Mouse (Mus musculus): ENCODE measurements around the gene Gm8271. TPM values are rescaled to one million over a fixed set of nuclear protein-coding genes. Genes with fewer than 3 reads are reported as not detected.

The Gm8271 gene
- total RNA-seq (2023; ENCODE audit: inconsistent age), result not detected in 4 replicates

DNA sequence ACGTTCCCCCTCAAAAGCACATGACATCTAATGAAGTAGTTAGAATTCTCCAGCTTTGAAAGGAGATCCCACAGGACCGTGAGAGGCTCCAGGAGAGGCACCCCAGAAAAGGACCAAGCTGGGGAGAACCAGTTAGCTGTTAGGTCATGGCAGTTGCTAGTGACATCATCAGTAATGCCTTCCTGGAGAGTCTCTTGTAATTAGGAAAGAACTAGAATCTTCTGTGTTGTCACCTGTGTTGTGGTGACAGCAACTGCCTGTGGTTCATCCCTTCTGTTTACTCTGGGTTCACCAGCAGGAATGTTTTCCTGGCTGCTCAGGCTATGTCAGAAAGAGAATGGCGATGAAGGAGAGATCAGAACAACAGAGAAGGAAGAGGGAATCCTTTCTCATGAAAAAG is at the start of gene Gm8271:
Gene Gm8271, plus strand, starts transcription at position 301 of the 400 bp plus-strand sequence.

GRCm38 (mm10) chr14:5164235-5164634 is 21.4 kb upstream of the Gm8271 start, which contains the start of gene Gm3317:
TSS of gene Gm3317 (plus strand) at chr14:5164535.

Other genes starting within 250 kb of the Gm8271 start
- gene Gm8297, start 201.9 kb upstream of the Gm8271 start, total RNA-seq (2023; ENCODE audit: inconsistent age), result not detected in 4 replicates
- not detected in 4 replicates for gene Gm3298, start 169.9 kb upstream of the Gm8271 start, total RNA-seq (2023; ENCODE audit: inconsistent age)
- not detected in 4 replicates for gene 4930555G01Rik, start 135.2 kb upstream of the Gm8271 start, total RNA-seq (2023; ENCODE audit: inconsistent age)
- gene Gm8281, start 114.8 kb upstream of the Gm8271 start, total RNA-seq (2023; ENCODE audit: inconsistent age), result not detected in 4 replicates
- gene Gm8279, start 54.3 kb upstream of the Gm8271 start, total RNA-seq (2023; ENCODE audit: inconsistent age), result not detected in 4 replicates
- not detected in 4 replicates for gene Gm3317, start 21.3 kb upstream of the Gm8271 start, total RNA-seq (2023; ENCODE audit: inconsistent age)
- not detected in 4 replicates for gene Gm3526, start 74.8 kb downstream of the Gm8271 start, total RNA-seq (2023; ENCODE audit: inconsistent age)
- not detected in 4 replicates for gene Gm3542, start 149.1 kb downstream of the Gm8271 start, total RNA-seq (2023; ENCODE audit: inconsistent age)
- not detected in 4 replicates for gene Gm3500, start 203.3 kb downstream of the Gm8271 start, total RNA-seq (2023; ENCODE audit: inconsistent age)

Data from B cell, adult (primary cell).